Mouse (Mus musculus): ENCODE results near the gene Gm10638. TPM values are rescaled to one million over a fixed set of nuclear protein-coding genes. Genes with fewer than 3 reads are reported as not detected.

Gm10638 gene
- total RNA-seq, 2 experiments from 2014 or later = 2.3 to 2.5 TPM

GRCm38 (mm10) chr8:86735446-86736111, 9.9 kb upstream of the Gm10638 start:
- intact Hi-C loops (cut with DNase I) = no loop called here
- no peak for DNase-seq

GRCm38 (mm10) chr8:86740899-86741298, 4.6 kb upstream of the Gm10638 start:
- DNase-seq = no peak
- intact Hi-C loops (cut with DNase I) = loop anchor here (10.0 kb wide), 2 partner anchors 96 to 144 kb away; partner anchors contain the start of gene N4bp1

- intact Hi-C loops (cut with DNase I) = loop anchor here (10.0 kb wide), 2 partner anchors 97 to 143 kb away; partner anchors contain the start of gene N4bp1
Measured at GRCm38 (mm10) chr8:86741627-86742026, 3.9 kb upstream of the Gm10638 start.

GRCm38 (mm10) chr8:86742605-86743345, 2.7 kb upstream of the Gm10638 start:
- intact Hi-C loops (cut with DNase I) = loop anchor here (10.0 kb wide), 2 partner anchors 98 to 142 kb away; partner anchors contain the start of gene N4bp1
- DNase-seq = no peak

More at GRCm38 (mm10) chr8:86741627-86742026, 3.9 kb upstream of the Gm10638 start:
- DNase-seq = no peak

- intact Hi-C loops (cut with DNase I) = loop anchor here (10.0 kb wide), 2 partner anchors 100 to 140 kb away; partner anchors contain the start of gene N4bp1
- no peak for DNase-seq
Measured at GRCm38 (mm10) chr8:86744313-86745220, 932 bp upstream of the Gm10638 start.

GRCm38 (mm10) chr8:86745935-86746441, 489 bp downstream of the Gm10638 start:
- DNase-seq = peak; percentile 95
- intact Hi-C loops (cut with DNase I) = loop anchor here (10.0 kb wide), 2 partner anchors 101 to 139 kb away; partner anchors contain the start of gene N4bp1

DNA sequence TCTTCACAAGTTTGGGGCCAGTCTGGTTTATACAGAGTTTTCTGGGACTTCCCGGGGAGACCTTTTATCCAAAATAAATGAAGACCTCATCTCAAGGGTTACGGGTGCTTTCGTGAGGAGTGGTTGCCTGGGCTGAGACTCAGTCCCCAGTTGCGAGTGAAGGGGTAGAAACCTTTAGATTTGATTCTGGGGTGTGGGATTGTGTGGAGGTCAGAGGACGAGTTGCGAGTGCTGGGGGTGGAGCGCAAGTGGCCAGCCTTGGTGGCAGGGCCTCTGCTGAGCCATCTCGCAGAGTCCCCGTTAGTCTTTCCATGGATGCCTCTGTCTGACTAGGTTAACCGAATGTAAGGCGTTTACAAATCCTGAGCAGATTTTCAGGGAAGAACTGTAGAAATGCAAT, 1.0 kb downstream of the Gm10638 start:
- peak; percentile 13 for DNase-seq
- intact Hi-C loops (cut with DNase I) = loop anchor here (10.0 kb wide), 2 partner anchors 102 to 138 kb away; partner anchors contain the start of gene N4bp1

GRCm38 (mm10) chr8:86749842-86750241, 4.3 kb downstream of the Gm10638 start:
- intact Hi-C loops (cut with DNase I) = loop anchor here (10.0 kb wide), 2 partner anchors 105 to 135 kb away; partner anchors contain the start of gene N4bp1
- no peak for DNase-seq

- DNase-seq = peak; percentile 8
- intact Hi-C loops (cut with DNase I) = no loop called here
Measured at GRCm38 (mm10) chr8:86756948-86757733, 11.6 kb downstream of the Gm10638 start.

- intact Hi-C loops (cut with DNase I) = no loop called here
- no peak for DNase-seq
Measured at GRCm38 (mm10) chr8:86758651-86759050, 13.2 kb downstream of the Gm10638 start.

DNA sequence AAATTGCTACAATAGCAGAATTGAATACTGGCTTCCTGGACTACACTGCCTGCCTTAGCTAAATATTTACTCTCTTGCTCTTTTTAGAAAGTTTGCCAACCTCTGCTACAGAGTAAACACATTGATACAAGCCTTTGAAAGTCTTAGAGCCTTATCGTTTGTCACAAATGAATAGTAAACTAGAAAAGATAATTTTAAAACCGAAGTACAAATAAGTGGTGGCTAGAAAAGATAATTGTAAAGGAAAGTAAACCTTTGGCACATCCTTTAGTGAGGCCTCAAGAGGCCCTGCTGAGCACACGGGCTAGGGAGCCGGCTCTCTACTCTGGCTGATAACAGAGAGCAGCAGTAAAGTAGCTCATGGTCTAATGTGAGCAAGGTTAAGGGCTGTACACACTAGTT, 13.6 kb downstream of the Gm10638 start:
- intact Hi-C loops (cut with DNase I) = no loop called here
- DNase-seq = no peak

DNA sequence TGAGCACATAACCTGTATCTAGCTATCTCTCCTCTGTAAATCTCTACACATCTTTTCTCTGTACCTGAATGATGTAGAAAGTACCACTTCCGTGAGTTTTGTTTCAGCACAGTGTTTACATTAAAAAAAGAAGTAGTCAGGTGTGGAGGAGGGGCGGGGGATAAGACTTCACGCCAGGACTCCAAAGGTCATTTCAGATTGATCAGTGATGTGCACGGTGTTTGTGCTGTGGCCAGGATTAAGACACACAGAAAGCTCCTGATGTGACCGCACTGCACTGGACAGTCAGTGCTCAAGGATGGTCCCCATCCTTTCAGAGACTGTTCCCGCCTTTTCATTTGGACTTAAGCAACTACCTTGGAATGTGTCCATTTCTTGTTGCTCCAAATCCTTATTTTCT, 15.2 kb downstream of the Gm10638 start:
- DNase-seq = no peak
- intact Hi-C loops (cut with DNase I) = no loop called here

DNA sequence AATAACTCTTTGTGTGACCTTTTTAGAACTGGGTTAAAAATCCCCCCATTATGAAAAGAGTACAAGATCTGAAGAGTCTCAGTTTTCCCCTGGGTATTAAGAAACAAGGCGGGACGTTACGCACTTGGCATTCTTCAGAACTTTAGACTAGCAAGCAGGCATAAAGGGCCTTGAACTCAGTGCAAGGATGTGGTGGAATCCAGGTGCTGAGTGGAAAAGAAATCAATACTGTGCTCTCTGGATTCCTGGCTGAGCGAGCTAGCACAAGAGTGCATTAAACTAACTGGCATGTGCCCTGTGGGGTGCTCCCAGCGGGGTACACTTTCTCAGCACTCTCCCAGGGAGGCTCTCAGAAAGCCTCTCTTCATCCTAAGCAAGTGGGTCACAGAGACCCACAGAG, 17.3 kb downstream of the Gm10638 start:
- intact Hi-C loops (cut with DNase I) = no loop called here
- DNase-seq = no peak

- intact Hi-C loops (cut with DNase I) = no loop called here
Measured at GRCm38 (mm10) chr8:86765155-86765554, 19.7 kb downstream of the Gm10638 start.

DNA sequence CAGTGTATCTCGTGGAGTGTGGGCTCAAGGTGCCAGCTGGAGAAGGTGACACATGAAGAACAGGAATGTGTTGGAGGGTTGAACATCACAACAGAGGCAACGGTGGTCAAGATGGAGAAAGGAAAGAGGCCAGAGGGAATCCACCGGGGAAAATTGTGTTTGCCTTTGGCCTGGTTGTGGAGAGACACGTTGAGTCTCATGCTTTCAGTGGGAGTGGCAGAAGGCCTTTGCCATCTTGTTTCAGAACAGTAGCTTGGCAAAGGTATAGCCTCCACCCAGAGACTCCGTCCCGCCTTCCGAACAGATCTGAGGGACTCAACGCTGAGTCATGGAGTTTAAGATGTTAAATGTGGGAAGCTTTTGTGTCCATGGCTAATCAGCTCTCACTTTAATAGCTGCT, 20.2 kb downstream of the Gm10638 start:
- intact Hi-C loops (cut with DNase I) = no loop called here
- DNase-seq = no peak

More at GRCm38 (mm10) chr8:86765155-86765554, 19.7 kb downstream of the Gm10638 start:
- DNase-seq = no peak

DNA sequence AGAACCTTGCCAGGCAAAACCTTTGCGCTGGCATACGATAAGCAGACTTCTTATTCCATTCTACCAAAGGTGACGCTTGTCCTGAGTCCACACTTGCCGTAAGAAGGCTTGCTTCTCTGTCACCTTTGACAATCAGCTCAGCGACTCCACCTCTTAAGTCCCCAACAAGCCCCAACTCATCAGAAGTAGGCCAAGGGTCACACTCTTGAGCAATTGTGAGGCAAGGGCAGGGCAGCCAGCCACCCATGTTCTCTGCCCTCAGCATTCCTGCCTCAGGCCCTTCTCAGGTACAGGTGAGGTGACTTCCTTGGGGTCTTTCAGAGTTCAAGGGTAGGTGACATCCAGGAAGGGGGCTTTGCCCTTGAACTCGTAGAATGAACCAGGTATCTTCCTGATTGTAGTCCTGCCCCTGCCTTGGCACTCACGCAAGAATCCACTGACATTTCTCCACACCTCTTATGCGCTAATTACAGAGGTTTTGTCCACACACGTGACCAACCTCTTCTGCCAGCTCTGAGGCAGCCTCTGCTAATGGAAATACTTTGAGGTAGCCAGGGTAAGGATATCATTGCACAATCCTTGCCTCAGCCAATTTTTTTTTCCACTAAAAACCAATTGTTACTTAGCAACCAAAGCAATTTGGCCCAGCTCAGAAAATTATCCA, 21.2 kb downstream of the Gm10638 start:
- intact Hi-C loops (cut with DNase I) = no loop called here

DNA sequence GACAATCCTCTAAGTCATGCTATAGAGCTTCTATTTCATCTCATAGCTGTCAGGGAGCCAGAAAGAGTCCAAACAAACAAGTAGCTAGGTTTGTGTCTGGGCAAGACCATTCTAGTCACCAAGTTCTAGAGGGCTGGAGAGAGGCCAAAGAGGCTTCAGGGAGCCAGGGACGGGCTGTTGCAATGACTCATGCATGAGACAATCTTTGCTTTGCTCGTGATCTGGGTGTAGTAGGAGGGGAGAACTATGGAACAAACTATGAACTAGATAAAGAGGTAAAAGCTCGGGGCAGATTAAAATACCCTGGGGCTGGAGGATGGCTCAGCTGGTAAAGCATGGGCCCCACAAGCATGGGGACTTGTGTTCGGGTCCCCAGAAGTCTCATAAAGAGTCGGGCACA, 23.0 kb downstream of the Gm10638 start:
- intact Hi-C loops (cut with DNase I) = no loop called here
- no peak for DNase-seq

More for the DNA sequence above, 21.2 kb downstream of the Gm10638 start:
- no peak for DNase-seq

GRCm38 (mm10) chr8:86769945-86770715, 24.6 kb downstream of the Gm10638 start:
- DNase-seq = no peak
- intact Hi-C loops (cut with DNase I) = no loop called here
